Mouse (Mus musculus): ENCODE data around the gene Cox6a1.

- TF ChIP-seq CTCF (IDR thresholded peaks at IDR 0.05; ENCODE audit: borderline replicate concordance, insufficient read depth, low read depth, low read length) = no peak
- TF ChIP-seq POLR2A (IDR thresholded peaks at IDR 0.05; ENCODE audit: borderline replicate concordance, insufficient read depth, low read length) = no peak
Measured at GRCm38 (mm10) chr5:115359438-115359837, 10.7 kb upstream of the Cox6a1 start.

Measured in cerebellum, adult 2 months (tissue).